Mouse (Mus musculus) forebrain, embryonic 11.5 days (tissue): ENCODE results near the gene Fam84a. TPM values are rescaled to one million over a fixed set of nuclear protein-coding genes. Genes with fewer than 3 reads are reported as not detected.

Experiments used
- ATAC-seq: fragments of 200-750 bp; cut with Nextera tagmentation; replicated peaks from 2 replicates; pipeline ENCODE4 v1.8.0; 2017; ENCODE audit warnings: moderate TSS enrichment; ENCODE audit not compliant: low FRiP score
- DNase-seq: peaks from one replicate; pipeline ENCODE4 v3.0.0-alpha.2; 2017; ENCODE audit warnings: low spot score
- H3K27ac ChIP-seq: fragments of 300-500 bp; sonication (generic); 2 replicates; pipeline ENCODE4 v1.5.1; 2014; ENCODE audit warnings: low read depth, low read length
- H3K27me3 ChIP-seq: fragments of 300-500 bp; sonication (generic); 2 replicates; pipeline ENCODE4 v1.6.1; 2014; ENCODE audit warnings: mild to moderate bottlenecking, low read length, mixed read lengths; ENCODE audit not compliant: control insufficient read depth, insufficient read depth
- H3K36me3 ChIP-seq: fragments of 300-500 bp; sonication (generic); 2 replicates; pipeline ENCODE4 v1.6.1; 2014; ENCODE audit warnings: mild to moderate bottlenecking, low read length, moderate library complexity, mixed read lengths; ENCODE audit not compliant: control insufficient read depth, insufficient read depth
- H3K4me1 ChIP-seq: fragments of 300-500 bp; sonication (generic); replicated peaks from 2 replicates; pipeline ENCODE4 v1.6.1; 2014; ENCODE audit warnings: low read length, mixed read lengths; ENCODE audit not compliant: control insufficient read depth, insufficient read depth
- H3K4me2 ChIP-seq: fragments of 300-500 bp; sonication (generic); 2 replicates; pipeline ENCODE4 v1.6.1; 2014; ENCODE audit warnings: low read depth, mild to moderate bottlenecking, low read length, moderate library complexity, mixed read lengths; ENCODE audit not compliant: severe bottlenecking
- H3K4me3 ChIP-seq: fragments of 300-500 bp; sonication (generic); 2 replicates; pipeline ENCODE4 v1.5.1; 2014; ENCODE audit warnings: low read depth, low read length
- H3K9ac ChIP-seq: fragments of 300-500 bp; sonication (generic); 2 replicates; pipeline ENCODE4 v1.6.1; 2014; ENCODE audit warnings: low read length
- H3K9me3 ChIP-seq: fragments of 300-500 bp; sonication (generic); 2 replicates; pipeline ENCODE4 v1.6.1; 2016; ENCODE audit warnings: low read length, mixed read lengths; ENCODE audit not compliant: control insufficient read depth
- WGBS: fragments of 180-500 bp; shearing (Covaris S2); extraction: QIAGEN DNeasy Blood & Tissue Kit; methylation state at CpG from one replicate; pipeline ENCODE4 v1.1.7; 2014; 5-methylcytosine and 5-hydroxymethylcytosine counted together
- polyA plus RNA-seq: library from polyadenylated mRNA; unstranded; fragments of >200 nt; fragmentation: Nextera tagmentation; extraction: Ambion mirVana; gene quantifications from 2 replicates; pipeline ENCODE4 v1.2.1, GENCODE M21; 2014

Fam84a gene
- 17.4 and 19.4 TPM in 2 replicates for polyA plus RNA-seq

- 1% methylated on average over 31 of the region's 31 CpGs for WGBS
- Histone ChIP-seq H3K9ac (peak within 1 kb of the TSS; percentile 62), H3K9me3 (no peaks in the 10 kb centered on the region), H3K36me3 (no peaks in the 10 kb centered on the region), H3K27ac (no peak within 1 kb of the TSS), H3K4me1 (peaks cover 14% of the 10 kb centered on the region), H3K4me3 (peak within 1 kb of the TSS; percentile 58), H3K27me3 (peaks cover 22% of the 10 kb centered on the region), H3K4me2 (peak within 1 kb of the TSS; percentile 88)
- DNase-seq (peak; percentile 97), ATAC-seq (peak; percentile 98)
Measured at GRCm38 (mm10) chr12:14151921-14152320, at the start of gene Fam84a. Fam84a (minus strand) TSS chr12:14152054.

- no peak overlapping the region for H3K27ac ChIP-seq
- no peak overlapping the region for H3K4me3 ChIP-seq
- no peak overlapping the region for H3K4me2 ChIP-seq
- no peaks in the 10 kb centered on the region for H3K9me3 ChIP-seq
- ATAC-seq (no peak), DNase-seq (no peak)
- no peaks in the 10 kb centered on the region for H3K4me1 ChIP-seq
- H3K9ac ChIP-seq = no peak overlapping the region
- no peaks in the 10 kb centered on the region for H3K36me3 ChIP-seq
- no peaks in the 10 kb centered on the region for H3K27me3 ChIP-seq
- 66% methylated on average over 3 of the region's 3 CpGs for WGBS
Measured at GRCm38 (mm10) chr12:14195479-14195878, 43.6 kb upstream of the Fam84a start.

- WGBS = 84% methylated on average over 3 of the region's 3 CpGs
- no peaks in the 10 kb centered on the region for H3K4me1 ChIP-seq
- no peaks in the 10 kb centered on the region for H3K36me3 ChIP-seq
Measured at GRCm38 (mm10) chr12:14186689-14187195, 34.9 kb upstream of the Fam84a start.

GRCm38 (mm10) chr12:14165713-14166112, 13.9 kb upstream of the Fam84a start:
- ATAC-seq (no peak), DNase-seq (no peak)
- Histone ChIP-seq H3K4me3 (no peak overlapping the region), H3K27ac (no peak overlapping the region), H3K27me3 (no peaks in the 10 kb centered on the region), H3K36me3 (no peaks in the 10 kb centered on the region), H3K9me3 (no peaks in the 10 kb centered on the region), H3K9ac (no peak overlapping the region), H3K4me1 (no peaks in the 10 kb centered on the region), H3K4me2 (no peak overlapping the region)
- WGBS = 84% methylated on average over 2 of the region's 2 CpGs

More at GRCm38 (mm10) chr12:14186689-14187195, 34.9 kb upstream of the Fam84a start:
- Histone ChIP-seq H3K27ac (no peak overlapping the region), H3K4me3 (no peak overlapping the region), H3K9me3 (no peaks in the 10 kb centered on the region), H3K9ac (no peak overlapping the region), H3K4me2 (no peak overlapping the region), H3K27me3 (no peaks in the 10 kb centered on the region)
- ATAC-seq (no peak), DNase-seq (no peak)

- Histone ChIP-seq H3K4me3 (no peak overlapping the region), H3K36me3 (no peaks in the 10 kb centered on the region), H3K4me1 (no peaks in the 10 kb centered on the region), H3K27ac (no peak overlapping the region), H3K9me3 (no peaks in the 10 kb centered on the region), H3K27me3 (no peaks in the 10 kb centered on the region), H3K9ac (no peak overlapping the region), H3K4me2 (no peak overlapping the region)
- no peak for DNase-seq
- ATAC-seq = no peak
- 83% methylated on average over 1 of the region's 1 CpGs for WGBS
Measured at GRCm38 (mm10) chr12:14164936-14165335, 13.1 kb upstream of the Fam84a start.

GRCm38 (mm10) chr12:14152426-14152825, 572 bp upstream of the Fam84a start:
- peak overlapping the region; percentile 49; the same call in 1 of the 2 replicates for H3K9ac ChIP-seq
- peaks cover 22% of the 10 kb centered on the region for H3K27me3 ChIP-seq
- peak; percentile 68 for DNase-seq
- H3K27ac ChIP-seq = no peak overlapping the region
- H3K4me1 ChIP-seq = peaks cover 14% of the 10 kb centered on the region
- peak; percentile 42 for ATAC-seq
- H3K9me3 ChIP-seq = no peaks in the 10 kb centered on the region
- peak overlapping the region; percentile 58 for H3K4me3 ChIP-seq
- H3K4me2 ChIP-seq = peak overlapping the region; percentile 88
- under 1% methylated on average over 14 of the region's 14 CpGs for WGBS
- H3K36me3 ChIP-seq = no peaks in the 10 kb centered on the region

- Histone ChIP-seq H3K4me2 (peak overlapping the region; percentile 88), H3K36me3 (no peaks in the 10 kb centered on the region), H3K4me3 (peak overlapping the region; percentile 58), H3K4me1 (peaks cover 14% of the 10 kb centered on the region), H3K9me3 (no peaks in the 10 kb centered on the region), H3K9ac (peak overlapping the region; percentile 62), H3K27me3 (peaks cover 22% of the 10 kb centered on the region), H3K27ac (no peak overlapping the region)
- 3% methylated on average over 19 of the region's 19 CpGs for WGBS
- peak; percentile 22; the same call in 1 of the 2 replicates for ATAC-seq
- DNase-seq = peak; percentile 59
Measured at GRCm38 (mm10) chr12:14150936-14151631, 770 bp downstream of the Fam84a start.

- peak overlapping the region; percentile 88 for H3K4me2 ChIP-seq
- DNase-seq = peak; percentile 70
- H3K27me3 ChIP-seq = peaks cover 22% of the 10 kb centered on the region
- H3K27ac ChIP-seq = no peak overlapping the region
- WGBS = under 1% methylated on average over 20 of the region's 20 CpGs
- H3K9me3 ChIP-seq = no peaks in the 10 kb centered on the region
- H3K4me1 ChIP-seq = peaks cover 14% of the 10 kb centered on the region
- no peaks in the 10 kb centered on the region for H3K36me3 ChIP-seq
- H3K4me3 ChIP-seq = peak overlapping the region; percentile 58
- peak overlapping the region; percentile 55 for H3K9ac ChIP-seq
- peak; percentile 10 for ATAC-seq
Measured at GRCm38 (mm10) chr12:14150568-14150909, 1.3 kb downstream of the Fam84a start.
